Mouse (Mus musculus) layer of hippocampus, postnatal 25 days (tissue): ENCODE data around the gene Esr1. TPM values are rescaled to one million over a fixed set of nuclear protein-coding genes. Genes with fewer than 3 reads are reported as not detected.
"Not testable (repeated sequence)": the region's sequence is repeated elsewhere in the genome, so short reads cannot be mapped to it uniquely, and the experiment has no call there.

ENCODE experiments used
- DNase-seq, 2 experiments: peaks; one replicate each; pipeline ENCODE4 v3.0.0; 2022; ENCODE audit warnings: mixed read lengths in 2 of 2, low spot score in 1 of 2; ENCODE audit errors: extremely low spot score in 1 of 2
- total RNA-seq, 2 experiments: library from RNA; stranded (reverse); gene quantifications; 2 replicates each; pipeline ENCODE4 v1.2.3; 2021

The Esr1 gene
- total RNA-seq: 1 to 10 TPM; 2.4 to 2.8 TPM

DNA sequence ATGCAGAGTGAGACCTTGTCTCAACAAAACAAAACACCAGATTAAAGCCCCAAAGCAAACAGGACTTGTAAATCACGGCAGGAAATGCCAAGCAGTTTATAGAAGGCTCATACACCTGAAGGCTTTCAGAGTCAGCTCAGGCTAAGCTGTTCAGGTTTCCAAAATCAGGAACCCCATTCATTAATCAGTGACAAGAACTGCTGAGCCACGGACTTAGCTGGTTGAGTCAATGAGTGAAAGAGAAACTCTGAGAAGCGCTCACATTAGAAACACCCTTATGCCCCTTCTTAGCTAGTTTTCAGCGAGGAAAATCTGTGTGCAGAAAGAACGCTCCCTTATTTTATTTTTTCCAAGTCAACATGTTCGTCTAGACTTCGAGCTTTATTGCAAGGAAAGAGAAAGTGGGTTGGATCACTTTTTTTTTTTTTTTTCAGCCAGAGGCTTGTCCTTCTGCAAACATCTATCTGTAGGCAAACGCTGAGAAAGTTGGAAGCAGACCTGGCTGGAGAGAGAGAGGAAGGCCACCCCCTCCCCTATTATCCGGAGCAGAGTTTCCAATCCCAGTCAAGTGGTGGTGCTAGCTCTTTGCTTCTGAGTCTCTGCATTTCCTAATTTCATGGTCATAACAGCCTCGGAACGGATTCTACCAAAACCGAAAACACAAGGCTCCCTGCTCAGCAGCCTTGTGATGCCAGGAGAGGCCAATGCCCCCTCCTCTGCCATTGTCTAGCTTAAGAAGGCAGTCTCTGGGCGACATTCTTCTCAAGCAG lies at the start of gene Esr1:
Esr1 (plus strand) TSS at position 208 of the 770 bp plus-strand sequence.
- no peak for DNase-seq

DNA sequence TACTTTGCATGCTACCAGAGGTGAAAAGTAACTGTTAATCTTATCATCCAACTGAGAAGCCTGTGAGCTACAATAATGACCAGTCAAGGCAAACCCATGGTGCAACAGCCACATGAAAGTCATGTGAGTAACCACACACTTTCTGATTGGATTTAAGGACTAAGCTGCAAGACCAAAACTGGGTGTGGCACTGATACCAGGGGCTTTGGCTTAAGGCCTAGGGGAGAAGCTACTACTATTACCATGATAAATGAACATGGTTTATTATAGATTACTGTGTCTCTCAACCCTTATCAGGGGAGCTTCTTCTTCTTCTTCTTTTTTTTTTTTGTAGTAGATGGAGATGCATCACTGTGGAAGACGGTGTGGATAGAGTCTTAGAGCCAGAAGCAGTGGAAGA lies 46.2 kb upstream of the Esr1 start:
- DNase-seq: no peak

DNA sequence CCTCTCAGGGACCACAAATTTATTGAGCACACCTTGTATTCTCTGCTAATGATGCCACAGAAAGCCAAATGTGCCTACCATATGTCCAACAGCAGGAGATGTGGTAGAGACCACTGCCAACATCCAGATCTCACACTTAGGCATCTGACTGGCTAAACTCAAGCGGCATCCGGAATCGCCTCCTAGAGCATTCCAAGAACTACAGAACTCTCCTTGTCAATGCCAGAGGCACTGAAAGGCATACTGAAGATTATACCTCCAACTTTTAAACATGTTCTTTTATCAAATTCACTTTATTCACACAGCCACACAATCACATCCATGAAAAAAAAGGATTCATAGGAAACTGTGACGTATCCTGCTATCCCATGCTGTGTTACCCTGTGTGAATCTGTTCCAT lies 40.6 kb upstream of the Esr1 start:
- no peak for DNase-seq

DNA sequence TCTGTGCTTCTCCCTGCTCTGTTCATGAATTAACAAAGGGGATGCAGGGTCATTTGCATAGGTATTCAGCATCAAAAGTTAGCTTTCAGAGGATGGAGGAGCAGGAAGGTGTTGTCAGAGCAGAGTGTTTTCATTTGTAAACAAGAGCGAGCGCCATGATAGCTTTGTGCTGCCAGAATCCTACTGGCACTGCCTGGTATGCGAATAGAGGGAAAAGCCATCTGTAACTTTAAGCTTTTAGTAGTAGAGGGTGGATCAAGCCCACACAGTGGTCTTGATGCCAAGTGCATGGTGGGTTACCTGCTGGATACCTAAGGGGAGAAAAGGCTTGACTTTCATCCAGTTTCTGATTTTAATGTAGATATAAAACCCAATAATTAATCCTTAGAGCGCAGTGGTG lies 40.1 kb upstream of the Esr1 start:
- DNase-seq: no peak

DNA sequence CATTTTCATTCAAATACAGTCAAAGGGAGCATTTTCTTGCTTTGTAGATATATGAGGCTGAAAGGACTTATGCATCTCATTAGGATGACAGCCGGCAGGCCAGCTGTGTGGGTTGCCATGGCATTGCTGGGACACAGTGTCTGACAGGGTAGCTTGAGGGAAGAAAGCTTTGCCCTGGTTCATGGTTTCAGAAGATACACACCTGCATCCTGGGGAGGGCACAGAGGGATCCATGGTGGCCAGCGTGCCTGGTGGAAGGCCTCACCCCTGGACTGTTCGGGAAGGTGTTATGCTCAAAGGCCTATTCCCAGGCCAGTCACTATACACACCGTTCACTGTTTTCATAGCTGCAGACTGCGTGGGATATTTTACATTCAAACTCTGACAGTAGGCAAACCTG lies 29.5 kb upstream of the Esr1 start:
- no peak for DNase-seq

DNA sequence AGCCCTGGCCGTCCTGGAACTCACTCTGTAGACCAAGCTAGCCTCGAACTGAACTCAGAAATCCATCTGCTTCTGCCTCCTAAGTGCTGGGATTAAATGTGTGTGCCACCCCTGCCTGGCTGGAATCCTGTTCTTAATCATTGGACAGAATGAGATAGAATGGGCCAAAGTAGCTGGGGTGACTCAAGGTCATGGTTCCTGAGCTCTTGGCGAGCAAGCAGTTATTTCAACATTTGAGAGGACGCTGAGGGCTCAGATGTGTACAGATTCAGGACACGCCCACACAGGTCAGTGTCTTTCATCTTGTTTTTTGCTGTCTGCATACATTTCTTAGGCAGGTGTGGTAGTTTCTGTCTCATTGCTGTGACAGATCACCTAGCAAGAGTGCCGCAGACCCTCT lies 24.7 kb upstream of the Esr1 start:
- DNase-seq: no peak

DNA sequence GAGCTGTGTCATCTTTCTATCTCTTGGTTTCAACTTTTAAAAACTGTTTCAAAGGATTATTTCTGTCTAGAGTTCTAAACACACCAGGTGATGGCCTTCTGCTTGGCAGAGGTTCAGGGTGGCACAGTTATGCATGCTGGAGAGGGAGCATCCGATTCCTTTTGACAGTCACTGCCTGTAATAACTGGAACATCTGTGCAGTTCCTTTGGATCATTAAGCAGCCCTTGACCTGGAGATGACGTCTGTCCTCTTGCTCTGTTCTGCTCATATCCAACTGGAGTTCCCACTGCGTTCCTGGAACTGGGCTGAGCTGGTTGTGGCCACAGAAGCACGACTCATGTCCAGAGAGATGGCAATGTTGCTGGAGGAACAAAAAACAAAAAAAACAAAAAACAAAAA lies 21.8 kb upstream of the Esr1 start:
- DNase-seq: no peak

DNA sequence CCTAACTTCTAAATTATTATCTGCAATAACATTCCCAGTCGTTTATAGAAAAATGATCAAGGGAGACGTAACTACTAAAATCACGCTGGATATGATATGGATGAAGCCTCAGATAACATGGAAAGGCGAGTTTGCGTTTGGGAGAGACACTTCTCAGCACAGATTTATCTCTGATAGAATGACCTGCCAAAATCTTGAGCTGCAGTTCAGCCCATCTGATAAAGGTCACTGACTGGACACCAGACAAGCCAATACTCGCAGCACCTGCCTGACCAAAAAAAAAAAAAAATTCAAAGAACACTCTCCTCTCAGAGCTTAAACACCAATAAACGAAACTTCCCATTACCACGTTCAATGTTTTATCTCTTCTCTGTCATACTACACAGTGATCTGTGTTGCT lies 20.4 kb upstream of the Esr1 start:
- DNase-seq: no peak

DNA sequence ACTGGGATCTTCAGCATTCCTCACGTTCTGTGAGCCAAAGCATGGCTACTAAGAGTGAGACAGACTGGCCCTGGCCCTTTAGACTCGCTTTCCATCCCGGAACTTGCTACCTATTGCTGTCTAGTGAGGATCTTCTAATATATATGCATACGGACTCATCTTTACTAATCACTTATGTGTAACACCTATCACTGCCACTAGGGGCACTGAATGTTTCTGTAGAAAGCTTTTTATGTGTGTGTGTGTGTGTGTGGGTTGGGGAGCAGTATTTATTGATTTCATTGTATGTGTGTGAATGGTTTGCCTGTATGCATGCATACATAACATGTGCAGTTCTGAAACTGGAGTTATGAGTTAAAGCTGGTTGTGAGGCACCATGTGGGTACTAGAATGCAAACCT lies 17.6 kb upstream of the Esr1 start:
- no peak for DNase-seq

DNA sequence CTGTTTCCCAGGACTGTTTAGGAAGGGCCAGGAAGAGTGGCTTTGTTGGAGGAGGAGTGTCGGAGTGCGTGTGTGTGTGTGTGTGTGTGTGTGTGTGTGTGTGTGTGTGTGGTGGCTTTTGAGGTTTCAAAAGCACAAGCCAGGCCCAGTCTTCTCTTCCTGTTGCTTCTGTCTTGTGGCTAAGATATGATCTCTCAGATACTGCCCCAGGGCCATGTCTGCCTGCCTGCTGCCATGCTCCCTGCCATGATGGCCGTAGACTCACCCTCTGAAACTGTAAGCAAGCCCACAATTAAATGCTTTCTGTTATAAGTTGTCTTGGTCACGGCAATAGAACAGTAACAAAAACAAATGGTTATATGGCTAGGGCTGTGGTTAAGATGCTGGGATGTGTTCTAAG lies 14.2 kb upstream of the Esr1 start:
- DNase-seq: no peak

DNA sequence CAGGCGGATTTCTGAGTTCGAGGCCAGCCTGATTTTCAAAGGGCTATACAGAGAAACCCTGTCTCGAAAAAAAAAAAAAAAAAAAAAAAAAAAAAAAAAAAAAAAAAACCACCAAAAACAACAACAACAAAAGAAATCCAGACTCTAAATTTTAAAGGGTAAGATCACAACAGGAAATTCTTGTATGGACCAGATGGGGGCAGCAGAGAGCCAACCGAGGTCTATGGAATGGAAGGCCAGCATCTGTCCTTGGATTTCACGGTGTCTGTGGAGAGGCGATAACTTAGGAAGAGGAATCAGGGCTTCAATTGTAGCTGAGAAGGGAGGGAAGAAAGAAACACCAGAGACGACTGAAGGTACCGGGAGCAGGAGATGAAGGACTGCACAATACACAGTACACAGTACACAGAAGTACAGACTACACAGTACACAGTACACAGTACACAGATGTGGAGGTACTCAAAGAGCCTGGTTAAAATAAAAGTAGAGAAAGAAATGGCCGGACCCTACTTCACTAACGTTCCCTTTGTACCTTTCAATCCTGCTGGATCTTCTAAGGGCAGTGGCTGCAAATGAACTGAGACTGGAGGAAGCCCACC lies 13.1 kb upstream of the Esr1 start:
- peak; percentile 32 to 69 for DNase-seq

DNA sequence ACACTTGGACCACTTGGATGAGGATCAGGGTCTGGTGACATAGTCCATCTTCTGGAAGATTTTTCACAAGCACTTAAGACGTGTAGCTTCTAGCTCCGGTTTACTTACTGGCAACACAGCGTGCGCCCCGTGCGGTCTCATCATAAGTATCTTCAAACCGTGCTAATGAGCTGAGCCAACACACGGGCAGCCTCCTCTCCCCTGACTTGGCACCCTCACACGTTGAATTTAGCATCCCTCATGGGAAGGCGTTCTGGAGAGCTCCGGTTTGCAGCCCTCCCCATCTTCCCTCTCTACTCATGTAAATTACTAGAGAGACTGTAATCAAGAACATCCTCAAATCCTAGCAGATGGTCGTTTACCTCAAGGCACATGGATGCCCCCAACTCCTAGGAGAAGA lies 12.5 kb upstream of the Esr1 start:
- no peak for DNase-seq

DNA sequence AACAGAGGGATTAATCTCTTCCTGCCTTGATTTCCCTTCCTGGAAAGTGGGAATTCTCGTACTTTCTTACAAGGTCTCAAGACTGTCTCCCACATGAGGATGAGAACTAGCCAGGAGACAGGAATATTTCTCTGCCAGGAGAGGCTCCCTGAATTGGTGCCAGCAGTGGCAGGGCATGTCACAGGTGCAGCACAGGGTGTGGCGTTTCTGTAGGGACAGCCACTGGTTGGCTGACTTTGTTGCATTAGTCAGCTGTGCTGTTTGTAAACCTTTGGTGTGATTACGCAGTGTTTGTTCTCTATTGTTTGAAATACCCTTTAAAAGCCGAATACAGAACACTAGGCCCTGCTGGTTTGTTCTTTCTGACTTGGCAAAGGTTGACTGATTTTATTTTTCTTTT lies 11.8 kb upstream of the Esr1 start:
- DNase-seq: no peak

DNA sequence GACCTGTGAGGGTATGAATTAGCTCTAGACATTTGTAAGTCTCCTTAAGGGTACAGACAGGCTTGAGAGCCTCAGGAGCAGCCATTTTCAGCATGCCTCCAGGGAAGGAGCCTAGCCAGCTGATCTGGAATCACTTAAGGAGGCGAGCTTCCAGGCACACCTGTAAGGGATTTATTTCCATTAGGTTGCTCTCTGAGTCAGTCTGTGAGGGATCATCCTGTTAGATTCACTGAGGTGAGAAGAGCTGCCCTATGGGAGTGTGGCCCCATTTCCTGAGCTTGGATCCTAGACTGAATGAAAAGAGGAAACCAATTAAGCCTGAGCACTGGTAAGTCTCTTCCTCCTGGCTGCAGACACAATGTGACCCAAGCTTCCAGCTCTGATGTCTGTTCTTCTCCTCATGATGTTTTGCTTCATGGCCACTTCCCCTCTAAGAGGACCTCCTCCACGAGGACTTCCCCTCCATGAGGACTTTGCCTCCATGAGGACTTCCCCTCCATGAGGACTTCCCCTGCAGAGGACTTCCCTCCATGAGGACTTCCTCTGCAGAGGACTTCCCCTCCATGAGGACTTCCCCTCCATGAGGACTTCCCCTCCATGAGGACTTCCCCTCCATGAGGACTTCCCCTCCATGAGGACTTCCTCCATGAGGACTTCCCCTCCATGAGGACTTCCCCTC lies 10.5 kb upstream of the Esr1 start:
- DNase-seq: no peak

DNA sequence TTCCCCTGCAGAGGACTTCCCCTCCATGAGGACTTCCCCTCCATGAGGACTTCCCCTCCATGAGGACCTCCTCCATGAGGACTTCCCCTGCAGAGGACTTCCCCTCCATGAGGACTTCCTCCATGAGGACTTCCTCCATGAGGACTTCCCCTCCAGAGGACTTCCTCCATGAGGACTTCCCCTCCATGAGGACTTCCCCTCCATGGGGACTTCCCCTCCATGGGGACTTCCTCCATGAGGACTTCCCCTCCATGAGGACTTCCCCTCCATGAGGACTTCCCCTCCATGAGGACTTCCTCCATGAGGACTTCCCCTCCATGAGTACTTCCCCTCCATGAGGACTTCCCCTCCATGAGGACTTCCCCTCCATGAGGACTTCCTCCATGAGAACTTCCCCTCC lies 9.8 kb upstream of the Esr1 start:
- not testable (repeated sequence) for DNase-seq

DNA sequence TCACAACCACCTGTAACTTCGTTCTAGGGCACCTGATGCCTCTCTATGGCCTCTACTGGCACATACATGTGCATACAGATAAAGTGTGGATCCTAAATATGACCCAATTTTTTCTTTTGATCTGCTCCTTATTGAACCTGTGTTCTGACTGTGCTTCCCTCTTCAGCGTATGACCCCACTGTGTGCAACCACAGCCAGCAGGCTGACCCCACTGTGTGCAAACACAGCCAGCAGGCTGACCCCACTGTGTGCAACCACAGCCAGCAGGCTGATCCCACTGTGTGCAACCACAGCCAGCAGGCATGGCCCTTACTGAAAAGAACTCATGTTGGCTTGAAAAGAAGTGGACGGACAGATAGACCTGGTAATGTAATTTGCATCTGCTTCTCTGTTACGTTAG lies 8.9 kb upstream of the Esr1 start:
- DNase-seq: no peak

DNA sequence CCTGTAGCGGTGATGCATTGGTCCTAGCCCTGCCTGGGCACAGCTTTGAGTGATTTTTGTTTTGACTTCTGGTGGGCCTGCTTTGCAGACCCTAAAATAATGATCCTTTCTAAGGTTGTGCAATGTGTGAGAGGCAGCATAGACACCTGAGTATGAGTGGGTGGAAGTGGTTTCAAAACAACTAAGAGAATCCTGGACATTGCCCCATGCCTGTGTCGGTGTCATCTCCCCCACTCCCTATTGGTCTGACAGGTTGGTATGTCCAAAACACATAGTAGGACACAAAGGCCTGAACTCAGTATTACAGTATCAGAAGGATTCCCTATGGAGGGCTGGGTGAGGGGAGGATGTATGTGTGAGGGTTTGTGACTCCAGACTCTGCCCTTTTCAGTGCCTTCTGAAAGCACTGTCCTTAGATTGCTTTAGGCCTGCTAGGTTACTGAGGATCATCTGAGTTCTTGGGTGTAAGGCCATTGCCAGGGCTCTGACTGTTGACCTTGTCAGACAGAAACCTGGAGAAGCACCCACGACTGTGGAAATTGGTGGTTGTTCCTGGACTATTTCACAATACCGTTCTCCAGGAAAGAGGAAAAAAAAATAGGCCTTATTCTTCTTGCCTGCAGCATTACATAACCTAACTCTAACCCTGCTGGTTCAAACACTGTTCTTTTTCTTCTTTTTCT lies 6.7 kb upstream of the Esr1 start:
- DNase-seq: no peak

DNA sequence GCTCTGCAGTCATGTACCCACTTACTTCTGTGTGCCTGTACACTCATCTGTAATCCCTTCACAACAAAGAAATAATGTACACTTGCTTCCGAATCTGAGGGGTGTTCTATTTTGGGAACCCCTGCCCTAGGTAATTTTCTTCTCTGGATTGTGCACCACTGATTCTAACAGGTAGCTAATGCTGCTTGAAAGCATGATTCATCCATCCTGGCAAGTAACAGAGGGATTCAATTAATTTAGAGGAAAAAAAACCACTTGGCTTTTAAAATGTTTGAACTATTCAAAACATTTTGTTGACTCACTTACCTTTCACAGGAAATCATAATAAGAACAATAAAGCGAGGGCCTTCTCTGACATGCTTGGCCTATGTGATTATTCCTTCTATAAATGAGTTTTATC lies 1.2 kb upstream of the Esr1 start:
- no peak for DNase-seq

DNA sequence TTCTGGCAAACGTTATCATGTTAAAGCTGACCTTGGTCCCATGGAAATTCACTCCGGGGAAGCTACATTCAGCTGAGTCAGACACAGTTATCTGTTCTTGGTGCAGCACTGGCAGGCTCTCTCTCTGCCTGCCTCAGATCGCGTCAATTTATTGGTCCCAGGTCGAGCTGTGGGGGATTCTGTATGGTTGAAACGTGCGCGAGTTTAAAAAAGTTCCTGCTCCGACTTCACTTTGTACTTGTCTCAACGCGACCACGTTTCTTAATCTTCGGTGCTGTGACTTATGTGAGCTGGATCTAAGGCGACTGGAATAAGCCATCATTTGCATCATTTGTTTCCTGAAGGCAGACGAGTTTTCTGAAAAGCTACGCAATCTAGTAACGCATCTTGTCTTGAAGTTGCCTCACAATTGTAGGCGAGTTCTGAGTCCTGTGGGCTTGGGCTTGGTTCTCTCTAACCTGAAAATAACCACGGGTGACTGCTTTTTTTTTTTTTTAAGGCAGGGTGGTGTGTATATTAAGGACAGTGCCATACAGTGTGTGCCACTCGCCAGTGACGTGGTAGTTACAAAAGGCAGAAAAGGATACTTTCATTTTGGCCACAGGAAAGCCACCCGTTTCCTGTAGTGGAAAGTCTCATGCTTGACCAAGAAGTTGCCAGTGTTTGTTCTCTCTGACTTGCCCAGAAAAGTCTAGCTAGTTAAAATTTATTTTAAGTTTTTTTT lies 1.1 kb downstream of the Esr1 start:
- no peak for DNase-seq

DNA sequence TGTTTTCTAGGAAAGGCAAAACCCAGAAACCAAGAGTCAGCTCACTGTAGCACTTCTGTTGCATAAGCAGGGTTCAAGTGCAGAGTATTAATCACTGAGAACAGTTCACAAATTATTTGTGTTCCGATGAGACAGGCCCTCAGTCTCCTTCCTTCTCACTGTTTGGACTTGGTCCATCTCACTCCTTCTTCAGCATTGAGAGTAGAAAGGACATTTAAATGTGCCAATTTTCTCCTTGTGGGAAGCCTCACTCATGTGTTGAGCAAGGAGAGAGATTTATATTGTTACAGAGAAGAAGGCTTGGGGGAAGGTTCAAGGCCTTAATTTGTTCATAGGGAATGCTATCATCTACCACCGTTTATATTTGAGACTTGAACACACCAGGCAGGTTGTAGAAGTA lies 6.6 kb downstream of the Esr1 start:
- no peak for DNase-seq

DNA sequence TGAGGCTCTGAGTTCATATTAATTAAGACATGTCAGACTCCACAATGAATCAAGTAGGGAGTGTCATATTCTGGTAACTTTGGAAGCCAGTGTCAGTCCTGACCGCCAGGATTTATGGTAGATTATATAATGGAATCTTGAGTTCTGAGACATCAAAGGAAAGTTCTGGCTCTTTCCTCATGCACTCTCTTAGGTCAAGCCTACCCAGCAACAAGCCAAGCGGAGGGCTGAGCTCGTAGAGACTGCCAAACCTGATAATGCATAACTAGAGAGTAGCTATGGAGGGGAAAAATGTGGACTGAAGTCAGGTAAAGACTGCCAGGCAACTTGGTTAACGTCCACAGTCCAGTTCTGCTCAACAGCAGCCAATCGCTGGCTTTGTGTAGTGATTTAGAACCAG lies 7.3 kb downstream of the Esr1 start:
- no peak for DNase-seq
